Mouse (Mus musculus): Measurements from ENCODE around the gene Olfr1394.

- TF ChIP-seq CTCF (IDR thresholded peaks at IDR 0.05; ENCODE audit: low read depth) (no peak), EP300 (IDR thresholded peaks at IDR 0.05; ENCODE audit: low read depth) (no peak)
Measured at GRCm38 (mm10) chr11:49175345-49175744, 21.2 kb downstream of the Olfr1394 start.
